Mouse (Mus musculus) gastrocnemius, adult 2 months (tissue): ENCODE results near the gene Gm28044. TPM values are rescaled to one million over a fixed set of nuclear protein-coding genes. Genes with fewer than 3 reads are reported as not detected.
"Not testable (repeated sequence)": the region's sequence is repeated elsewhere in the genome, so short reads cannot be mapped to it uniquely, and the experiment has no call there.

ENCODE experiments used
- DNase-seq: peaks from one replicate; pipeline ENCODE4 v3.0.0; 2022
- H3K27ac ChIP-seq: fragments of 200-600 bp; 2 replicates; pipeline ENCODE4 v1.8.1; 2022; ENCODE audit warnings: mild to moderate bottlenecking
- H3K4me3 ChIP-seq: fragments of 200-600 bp; 2 replicates; pipeline ENCODE4 v1.8.1; 2022; ENCODE audit warnings: mild to moderate bottlenecking, moderate library complexity
- CTCF ChIP-seq: fragments of 200-600 bp; IDR thresholded peaks from 2 replicates; pipeline ENCODE4 v1.8.1; 2022; ENCODE audit warnings: antibody characterized with exemption, mild to moderate bottlenecking, moderate library complexity
- intact Hi-C: fragments of 180-260 bp; cut with DNase I; formaldehyde crosslinking; loops from one replicate; pipeline ENCODE4 v1.15.1; 2025
- total RNA-seq, 2 experiments: library from RNA; stranded (reverse); gene quantifications; 2 replicates each; pipeline ENCODE4 v1.2.3; 2021

Gm28044 gene
- total RNA-seq, 2 experiments from 2014 or later: 1.2 to 1.6 TPM

DNA sequence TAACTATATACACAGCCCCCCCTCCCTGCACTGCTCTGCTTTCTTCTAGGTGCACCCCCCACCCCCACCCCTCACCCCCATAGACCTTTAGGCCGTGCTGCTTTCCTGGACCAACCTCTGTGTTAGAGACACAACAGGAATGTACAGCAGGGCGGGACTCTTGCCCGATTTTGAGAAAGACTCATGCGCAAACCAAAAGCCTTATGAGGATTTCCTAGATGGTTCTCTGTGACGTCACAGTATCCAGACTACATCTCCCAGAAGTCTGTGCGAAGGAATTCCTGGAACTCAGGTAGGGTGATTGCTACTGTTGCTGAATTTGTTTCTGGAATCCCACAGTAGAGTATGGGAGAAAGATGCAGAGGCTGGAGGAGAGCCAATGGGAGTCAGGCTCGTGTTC is 82.0 kb downstream of the Gm28044 start, which contains the start of gene Zfp458:
Gene Zfp458, minus strand, starts transcription at position 153 of the 400 bp plus-strand sequence.
- no peak within 1 kb of the TSS for H3K27ac ChIP-seq
- no peak within 1 kb of the TSS for H3K4me3 ChIP-seq
- no peak for TF ChIP-seq CTCF
- no peak for DNase-seq
- intact Hi-C loops: no loop called here

DNA sequence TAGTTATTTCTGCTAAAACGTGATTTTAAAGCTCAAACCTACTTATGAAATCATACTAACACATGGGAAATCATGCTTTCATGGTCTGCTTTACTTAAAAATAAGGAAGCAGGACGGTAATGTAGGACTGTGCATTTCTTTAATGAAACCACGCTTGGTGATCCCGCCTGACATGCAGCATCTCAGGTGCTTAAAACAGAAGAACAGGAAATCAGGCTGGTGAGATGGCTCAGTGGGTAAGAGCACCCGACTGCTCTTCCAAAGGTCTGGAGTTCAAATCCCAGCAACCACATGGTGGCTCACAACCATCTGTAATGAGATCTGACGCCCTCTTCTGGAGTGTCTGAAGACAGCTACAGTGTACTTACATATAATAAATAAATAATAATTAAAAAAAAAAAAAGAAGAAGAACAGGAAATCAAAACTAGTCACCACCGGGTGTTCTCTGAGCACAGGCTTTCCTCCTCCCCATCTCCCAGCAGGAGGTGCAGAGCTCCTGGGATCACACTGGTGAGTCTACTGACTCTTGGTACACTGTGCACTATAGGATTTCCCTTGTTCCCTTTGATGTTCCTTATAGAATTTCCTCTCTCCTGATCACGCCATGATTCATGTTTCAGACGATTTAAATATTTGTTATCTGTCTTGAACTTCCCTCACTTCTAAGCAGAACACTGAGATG is 90.8 kb downstream of the Gm28044 start:
- peak overlapping the region; percentile 93 for H3K4me3 ChIP-seq
- peak overlapping the region; percentile 89 for H3K27ac ChIP-seq
- not testable (repeated sequence) for DNase-seq
- intact Hi-C loops: loop anchor here (5.0 to 10.0 kb wide), 2 partner anchors 38 to 235 kb away; partner anchors contain the start of genes Zfp457 and Zfp58

DNA sequence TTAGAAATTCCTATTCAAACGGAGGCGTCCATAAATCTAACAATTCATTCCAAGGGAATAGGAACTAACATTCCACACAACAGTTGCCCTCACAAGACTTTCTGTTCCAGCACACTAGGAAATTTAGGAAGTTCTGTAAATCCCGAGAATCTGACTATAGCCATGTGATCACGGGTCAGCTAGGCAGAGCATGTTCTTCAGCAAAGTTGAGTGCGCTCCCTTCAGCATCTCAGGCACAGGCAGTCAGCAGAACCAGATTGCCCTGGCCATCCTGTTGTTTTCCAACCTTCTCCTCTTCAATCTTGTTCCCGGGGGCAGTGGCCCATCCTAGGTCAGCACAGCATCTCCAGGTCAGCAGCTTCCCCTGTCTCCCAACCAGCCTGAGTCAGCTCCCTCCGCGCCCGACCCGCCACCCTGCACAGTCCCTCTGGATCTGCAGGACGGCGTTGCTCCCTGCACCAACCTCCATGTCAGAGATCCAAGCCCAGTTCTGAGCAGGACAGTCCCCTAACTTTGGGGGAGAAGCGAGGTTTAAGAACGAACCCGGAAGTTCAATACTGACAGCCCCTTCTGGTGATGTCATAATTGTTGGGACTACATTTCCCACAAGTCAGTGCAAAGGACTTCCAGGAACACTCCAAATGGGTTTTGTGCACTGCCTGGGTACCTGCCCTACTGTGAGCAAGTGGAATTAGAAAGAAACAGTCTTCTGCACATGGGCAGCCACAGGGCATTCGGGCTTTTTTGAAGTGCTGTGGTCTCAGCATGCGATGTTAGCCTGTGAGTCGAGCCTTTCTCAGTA is 91.6 kb downstream of the Gm28044 start:
- Histone ChIP-seq H3K27ac (peak overlapping the region; percentile 89), H3K4me3 (peak overlapping the region; percentile 93)
- peak; percentile 57 for DNase-seq
- intact Hi-C loops: loop anchor here (5.0 to 10.0 kb wide), 2 partner anchors 39 to 236 kb away; partner anchors contain the start of genes Zfp457 and Zfp58
- TF ChIP-seq CTCF: no peak

Other genes starting within 250 kb of the Gm28044 start
- under 1 TPM; 0.38 to 0.64 TPM for gene Rslcan18, start 244.3 kb downstream of the Gm28044 start, total RNA-seq
- gene Zfp759, start 238.9 kb downstream of the Gm28044 start, total RNA-seq: 1 to 10 TPM; 4.7 to 5.6 TPM
- 1 to 10 TPM; 1.5 to 2.0 TPM for gene Rsl1, start 187.4 kb downstream of the Gm28044 start, total RNA-seq
- under 1 TPM; 0.50 to 0.61 TPM for gene Zfp455, start 166.0 kb downstream of the Gm28044 start, total RNA-seq
- 1 to 10 TPM; 1.3 to 1.5 TPM for gene Zfp458, start 82.1 kb downstream of the Gm28044 start, total RNA-seq
- gene Zfp457, start 54.1 kb downstream of the Gm28044 start, total RNA-seq: 1 to 10 TPM; 4.0 to 4.4 TPM
- 1 to 10 TPM; 1.5 to 1.6 TPM for gene Zfp595, start 28.0 kb downstream of the Gm28044 start, total RNA-seq
- 1 to 10 TPM; 1.1 to 1.2 TPM for gene Zfp953, start 69 bp upstream of the Gm28044 start, total RNA-seq
- not detected for gene Gm28041, start 15.2 kb upstream of the Gm28044 start, total RNA-seq
- under 1 TPM; 0.20 to 0.53 TPM for gene Zfp456, start 15.3 kb upstream of the Gm28044 start, total RNA-seq
- gene Zfp429, start 39.3 kb upstream of the Gm28044 start, total RNA-seq: 1 to 10 TPM; 1.0 to 1.7 TPM
- 1 to 10 TPM in 1 of 2 experiments, under 1 TPM in 1; 0.92 to 1.2 TPM for gene Zfp459, start 60.9 kb upstream of the Gm28044 start, total RNA-seq
- 1 to 10 TPM; 6.5 to 8.3 TPM for gene Zfp874a, start 91.1 kb upstream of the Gm28044 start, total RNA-seq
- 10 to 100 TPM; 13.4 to 13.8 TPM for gene Zfp874b, start 123.7 kb upstream of the Gm28044 start, total RNA-seq
- 1 to 10 TPM; 4.2 to 4.8 TPM for gene Zfp58, start 140.0 kb upstream of the Gm28044 start, total RNA-seq
- gene Gm26965, start 165.6 kb upstream of the Gm28044 start, total RNA-seq: under 1 TPM in 1 of 2 experiments, not detected in 1; 0.20 TPM
- gene Zfp87, start 165.6 kb upstream of the Gm28044 start, total RNA-seq: 1 to 10 TPM; 3.5 to 5.2 TPM
- 1 to 10 TPM; 2.3 TPM for gene Zfp748, start 193.3 kb upstream of the Gm28044 start, total RNA-seq
- 1 to 10 TPM; 2.4 to 3.4 TPM for gene Zfp729b, start 249.2 kb upstream of the Gm28044 start, total RNA-seq